Mouse (Mus musculus): Measurements from ENCODE around the gene Hist1h2br. TPM values are rescaled to one million over a fixed set of nuclear protein-coding genes. Genes with fewer than 3 reads are reported as not detected.

Hist1h2br gene
- total RNA-seq, 2 experiments from 2014 or later = 47.5 to 49.6 TPM

Small RNA genes lying within 50 kb of the gene (microRNA-seq; reads per million reads assigned to microRNA genes)
- gene Gm19658 (not detected), gene Gm44346 (not detected), gene Gm44466 (not detected)

Other genes with a start within 250 kb of the Hist1h2br start
- not detected for gene Olfr1362, start 219.7 kb upstream of the Hist1h2br start, total RNA-seq (2021)
- gene Olfr11, start 191.2 kb upstream of the Hist1h2br start, total RNA-seq (2021) = not detected
- not detected for gene Olfr1361, start 170.4 kb upstream of the Hist1h2br start, total RNA-seq (2021)
- gene Olfr1360, start 156.3 kb upstream of the Hist1h2br start, total RNA-seq (2021) = not detected
- not detected for gene Olfr1359, start 135.6 kb upstream of the Hist1h2br start, total RNA-seq (2021)
- 10 to 100 TPM; 41.4 to 52.8 TPM for gene Hist1h2bl, start 117.6 kb upstream of the Hist1h2br start, total RNA-seq (2021)
- gene Hist1h2ai, start 117.3 kb upstream of the Hist1h2br start, total RNA-seq (2021) = 10 to 100 TPM; 68.4 to 76.2 TPM
- 10 to 100 TPM; 69.3 to 80.8 TPM for gene Hist1h3h, start 116.1 kb upstream of the Hist1h2br start, total RNA-seq (2021)
- gene Hist1h2bm, start 111.7 kb upstream of the Hist1h2br start, total RNA-seq (2021) = 10 to 100 TPM; 10.1 to 13.9 TPM
- 10 to 100 TPM; 13.5 to 16.2 TPM for gene Hist1h4j, start 98.7 kb upstream of the Hist1h2br start, total RNA-seq (2021)
- 100 to 1,000 TPM; 306 to 311 TPM for gene Hist1h4k, start 83.2 kb upstream of the Hist1h2br start, total RNA-seq (2021)
- gene Hist1h2ak, start 79.9 kb upstream of the Hist1h2br start, total RNA-seq (2021) = 10 to 100 TPM; 23.0 to 24.1 TPM
- 10 to 100 TPM; 23.0 to 25.1 TPM for gene Hist1h2bn, start 79.6 kb upstream of the Hist1h2br start, total RNA-seq (2021)
- gene Hist1h1b, start 53.1 kb upstream of the Hist1h2br start, total RNA-seq (2021) = 10 to 100 TPM; 19.5 to 20.4 TPM
- gene Hist1h3i, start 50.4 kb upstream of the Hist1h2br start, total RNA-seq (2021) = 10 to 100 TPM; 53.5 to 57.3 TPM
- gene Hist1h2an, start 46.5 kb upstream of the Hist1h2br start, total RNA-seq (2021) = 1 to 10 TPM; 5.2 to 6.1 TPM
- 10 to 100 TPM; 16.5 to 17.0 TPM for gene Hist1h2bp, start 46.3 kb upstream of the Hist1h2br start, total RNA-seq (2021)
- 10 to 100 TPM; 48.3 to 50.2 TPM for gene Hist1h2bq, start 23.5 kb upstream of the Hist1h2br start, total RNA-seq (2021)
- gene Hist1h2ao, start 23.3 kb upstream of the Hist1h2br start, total RNA-seq (2021) = not detected
- gene Hist1h4m, start 22.0 kb upstream of the Hist1h2br start, total RNA-seq (2021) = 100 to 1,000 TPM; 180 to 194 TPM
- 10 to 100 TPM; 21.2 to 27.5 TPM for gene Hist1h4n, start 1.5 kb upstream of the Hist1h2br start, total RNA-seq (2021)
- 10 to 100 TPM; 66.4 to 75.9 TPM for gene Hist1h2ap, start 236 bp upstream of the Hist1h2br start, total RNA-seq (2021)
- gene Zfp184, start 111.4 kb downstream of the Hist1h2br start, total RNA-seq (2021) = 1 to 10 TPM; 3.9 to 5.1 TPM
- not detected for gene Pom121l2, start 147.5 kb downstream of the Hist1h2br start, total RNA-seq (2021)
- under 1 TPM in 1 of 2 experiments, not detected in 1; 0.55 TPM for gene Prss16, start 176.0 kb downstream of the Hist1h2br start, total RNA-seq (2021)
- 10 to 100 TPM; 37.9 to 54.9 TPM for gene Hist1h2ah, start 201.8 kb downstream of the Hist1h2br start, total RNA-seq (2021)
- 10 to 100 TPM; 38.0 to 50.2 TPM for gene Hist1h2bk, start 202.1 kb downstream of the Hist1h2br start, total RNA-seq (2021)
- gene Hist1h4i, start 207.6 kb downstream of the Hist1h2br start, total RNA-seq (2021) = 10 to 100 TPM; 45.9 to 47.6 TPM
- 10 to 100 TPM; 26.2 to 28.0 TPM for gene Hist1h2ag, start 209.2 kb downstream of the Hist1h2br start, total RNA-seq (2021)
- 10 to 100 TPM; 21.4 to 25.6 TPM for gene Hist1h2bj, start 209.5 kb downstream of the Hist1h2br start, total RNA-seq (2021)

All from left cerebral cortex, postnatal 10 days (tissue).